Mouse (Mus musculus) lung, postnatal 0 days (tissue): ENCODE data around the gene Gm17655. TPM values are rescaled to one million over a fixed set of nuclear protein-coding genes. Genes with fewer than 3 reads are reported as not detected.
"Not testable (repeated sequence)": the region's sequence is repeated elsewhere in the genome, so short reads cannot be mapped to it uniquely, and the experiment has no call there.

ENCODE experiments used
- ATAC-seq: fragments of 200-750 bp; cut with Nextera tagmentation; 2 replicates; pipeline ENCODE4 v1.8.0; 2017; ENCODE audit warnings: moderate library complexity
- DNase-seq: peaks from one replicate; pipeline ENCODE4 v3.0.0-alpha.2; 2016; ENCODE audit warnings: low spot score
- H3K27ac ChIP-seq: fragments of 300-500 bp; sonication (generic); 2 replicates; pipeline ENCODE4 v1.5.1; 2014; ENCODE audit warnings: antibody characterized with exemption, mild to moderate bottlenecking, low read length, mixed read lengths
- H3K27me3 ChIP-seq: fragments of 300-500 bp; sonication (generic); replicated peaks from 2 replicates; pipeline ENCODE4 v1.6.1; 2014; ENCODE audit warnings: low read length, mixed read lengths; ENCODE audit not compliant: insufficient read depth
- H3K36me3 ChIP-seq: fragments of 300-500 bp; sonication (generic); 2 replicates; pipeline ENCODE4 v1.6.1; 2014; ENCODE audit warnings: low read length, mixed read lengths; ENCODE audit not compliant: insufficient read depth
- H3K4me1 ChIP-seq: fragments of 300-500 bp; sonication (generic); 2 replicates; pipeline ENCODE4 v1.6.1; 2014; ENCODE audit warnings: antibody characterized with exemption, low read depth, low read length, mixed read lengths; ENCODE audit not compliant: insufficient read depth
- H3K4me2 ChIP-seq: fragments of 300-500 bp; sonication (generic); replicated peaks from 2 replicates; pipeline ENCODE4 v1.6.1; 2014; ENCODE audit warnings: low read depth, mild to moderate bottlenecking, low read length, moderate library complexity, mixed read lengths
- H3K4me3 ChIP-seq: fragments of 300-500 bp; sonication (generic); 2 replicates; pipeline ENCODE4 v1.5.1; 2014; ENCODE audit warnings: low read depth, low read length
- H3K9ac ChIP-seq: fragments of 300-500 bp; sonication (generic); replicated peaks from 2 replicates; pipeline ENCODE4 v1.6.1; 2014; ENCODE audit warnings: low read depth, mild to moderate bottlenecking
- H3K9me3 ChIP-seq: fragments of 300-500 bp; sonication (generic); 2 replicates; pipeline ENCODE4 v1.6.1; 2016; ENCODE audit warnings: low read length, mixed read lengths
- CTCF ChIP-seq: IDR thresholded peaks from 2 replicates; pipeline ENCODE4 v1.5.1; 2016; ENCODE audit warnings: antibody characterized with exemption, mild to moderate bottlenecking
- EP300 ChIP-seq: IDR thresholded peaks from 2 replicates; pipeline ENCODE4 v1.6.1; 2016; ENCODE audit warnings: antibody characterized with exemption, mild to moderate bottlenecking, control low read depth
- WGBS: fragments of 180-500 bp; shearing (Covaris S2); extraction: QIAGEN DNeasy Blood & Tissue Kit; methylation state at CpG from one replicate; pipeline ENCODE4 v1.1.7; 2014; 5-methylcytosine and 5-hydroxymethylcytosine counted together
- polyA plus RNA-seq: library from polyadenylated mRNA; unstranded; fragments of >200 nt; fragmentation: Nextera tagmentation; extraction: Ambion mirVana; gene quantifications from 2 replicates; pipeline ENCODE4 v1.2.1, GENCODE M21; 2015

Gene Gm17655
- polyA plus RNA-seq, 1 experiment from 2014 or later, result 1.6 TPM

DNA sequence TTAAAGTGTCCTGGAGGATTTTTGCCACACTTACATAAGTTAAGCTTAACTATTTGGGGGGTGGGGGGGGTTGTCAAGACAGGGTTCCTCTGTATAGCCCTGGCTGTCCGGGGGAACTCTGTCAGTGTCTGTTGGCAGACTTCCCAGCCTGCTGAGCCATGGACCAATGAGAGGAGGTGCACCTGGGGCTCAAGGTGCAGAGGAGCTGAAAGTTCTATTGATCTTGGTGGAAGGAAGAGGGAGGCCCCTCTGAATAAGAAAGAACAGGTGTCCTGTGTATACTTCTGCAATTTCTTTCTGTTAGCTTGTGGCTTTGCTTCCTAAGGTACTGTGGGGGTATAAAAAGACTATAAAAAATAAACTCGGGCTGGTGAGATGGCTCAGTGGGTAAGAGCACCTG, 19.2 kb upstream of the Gm17655 start:
- Histone ChIP-seq H3K27ac (no peak overlapping the region), H3K36me3 (no peaks in the 10 kb centered on the region), H3K9me3 (no peaks in the 10 kb centered on the region), H3K4me1 (no peaks in the 10 kb centered on the region), H3K27me3 (no peaks in the 10 kb centered on the region), H3K9ac (no peak overlapping the region), H3K4me3 (no peak overlapping the region), H3K4me2 (no peak overlapping the region)
- ATAC-seq (no peak), DNase-seq (no peak)
- WGBS, result 36% methylated on average over 2 of the region's 2 CpGs
- TF ChIP-seq CTCF (no peak), EP300 (no peak)

DNA sequence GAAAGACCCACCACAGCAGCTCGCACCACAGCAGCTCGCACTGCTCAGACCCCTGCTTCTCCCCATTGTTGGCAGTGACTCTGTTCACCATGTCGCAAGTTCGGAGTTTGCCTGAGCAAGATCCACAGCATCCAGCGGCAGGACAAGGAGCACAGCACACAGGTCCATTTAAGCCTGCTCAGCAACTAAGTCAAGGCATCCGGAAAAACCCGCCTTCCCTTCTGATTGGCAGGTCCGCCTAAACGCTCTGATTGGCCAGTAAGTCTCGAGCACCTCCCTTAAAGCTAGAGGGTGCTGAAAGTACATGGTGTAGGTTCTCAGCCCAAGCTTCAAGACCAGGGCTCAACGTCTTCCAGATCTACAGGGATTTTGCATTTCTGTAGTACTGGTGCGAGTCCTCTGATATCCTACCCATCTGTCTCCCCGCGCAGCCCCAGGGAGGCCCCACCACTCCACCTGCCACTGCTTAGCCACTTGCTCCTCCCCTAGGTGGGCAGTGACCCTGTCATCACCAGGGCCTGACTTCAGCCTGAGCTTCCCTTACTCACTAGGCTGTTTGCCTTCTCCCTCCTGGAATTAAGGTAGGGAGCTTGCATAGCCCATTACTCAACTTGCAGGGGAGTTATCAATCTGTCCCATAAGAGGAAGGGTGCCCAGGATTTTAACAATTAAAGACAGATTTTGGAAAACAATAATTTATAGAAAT, 14.0 kb upstream of the Gm17655 start:
- H3K4me2 ChIP-seq, result no peak overlapping the region
- no peak for TF ChIP-seq EP300
- TF ChIP-seq CTCF, result no peak

DNA sequence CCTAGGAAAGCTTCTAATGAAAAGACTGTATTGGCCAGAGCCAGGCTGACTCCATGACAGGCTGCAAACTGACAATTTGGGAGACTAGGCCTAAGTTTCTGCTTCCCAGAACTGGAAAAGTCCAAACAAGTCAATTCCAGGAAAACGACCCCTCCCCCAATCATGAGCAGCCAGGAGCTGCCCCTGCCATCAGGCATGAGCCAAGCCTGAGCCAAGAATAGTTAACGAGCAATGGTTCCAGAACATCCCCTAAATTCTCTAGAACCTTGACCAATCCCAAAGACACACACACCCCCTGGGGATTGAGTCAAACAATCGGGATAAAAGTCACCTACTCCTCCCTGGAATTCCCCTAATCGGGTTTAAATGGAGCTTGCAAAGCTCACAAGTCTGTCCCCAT, 10.6 kb upstream of the Gm17655 start:
- TF ChIP-seq CTCF (no peak), EP300 (no peak)
- no peak overlapping the region for H3K4me3 ChIP-seq
- H3K9me3 ChIP-seq, result peaks cover 8% of the 10 kb centered on the region
- no peak overlapping the region for H3K27ac ChIP-seq
- ATAC-seq (no peak), DNase-seq (no peak)
- H3K4me2 ChIP-seq, result no peak overlapping the region
- H3K9ac ChIP-seq, result no peak overlapping the region
- no peaks in the 10 kb centered on the region for H3K4me1 ChIP-seq
- WGBS, result 79% methylated on average over 4 of the region's 4 CpGs
- H3K36me3 ChIP-seq, result no peaks in the 10 kb centered on the region
- no peaks in the 10 kb centered on the region for H3K27me3 ChIP-seq

More for the DNA sequence above, 14.0 kb upstream of the Gm17655 start:
- H3K27ac ChIP-seq, result no peak overlapping the region
- H3K27me3 ChIP-seq, result no peaks in the 10 kb centered on the region
- H3K4me3 ChIP-seq, result no peak overlapping the region
- H3K9ac ChIP-seq, result no peak overlapping the region
- DNase-seq (no peak), ATAC-seq (no peak)
- WGBS, result 34% methylated on average over 14 of the region's 14 CpGs
- no peaks in the 10 kb centered on the region for H3K36me3 ChIP-seq
- H3K4me1 ChIP-seq, result no peaks in the 10 kb centered on the region
- H3K9me3 ChIP-seq, result no peaks in the 10 kb centered on the region

DNA sequence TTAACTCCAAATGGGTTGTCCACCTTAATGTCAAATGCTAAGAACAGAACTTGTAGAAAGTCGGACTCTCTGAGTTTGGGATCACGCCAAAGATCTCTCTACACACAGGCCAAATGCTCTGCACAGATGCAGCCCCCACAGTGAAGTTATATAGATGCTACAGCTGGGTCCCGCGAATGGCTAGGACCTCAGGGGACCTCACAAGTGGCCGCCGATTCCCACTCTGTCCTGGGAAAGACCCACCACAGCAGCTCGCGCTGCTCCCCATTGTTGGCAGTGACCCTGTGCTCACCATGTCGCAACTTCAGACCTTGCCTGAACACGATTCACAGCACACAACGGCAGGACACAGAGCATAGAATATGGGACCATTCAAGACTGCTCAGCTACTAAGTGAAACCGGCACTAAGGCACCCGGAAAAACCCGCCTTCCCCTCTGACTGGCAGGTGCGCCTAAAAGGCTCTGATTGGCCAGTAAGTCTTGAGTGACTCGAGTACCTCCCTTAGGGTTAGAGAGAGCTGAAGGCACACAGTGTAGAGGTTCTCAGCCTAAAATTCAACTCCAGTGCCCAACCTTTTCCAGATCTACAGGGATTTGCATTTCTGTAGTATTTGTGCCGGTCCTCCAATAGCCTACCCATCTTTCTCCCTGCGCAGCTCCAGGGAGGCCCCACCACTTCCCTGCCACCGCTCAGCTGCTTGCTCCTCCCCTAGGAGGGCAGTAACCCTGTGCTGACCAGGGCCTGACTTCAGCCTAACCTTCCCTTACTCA, 14.5 kb downstream of the Gm17655 start:
- peak overlapping the region; percentile 63 for H3K4me2 ChIP-seq
- peak overlapping the region; percentile 53 for H3K4me3 ChIP-seq
- DNase-seq, result peak; percentile 91
- H3K27ac ChIP-seq, result peak overlapping the region; percentile 44; the same call in 1 of the 2 replicates
- H3K27me3 ChIP-seq, result no peaks in the 10 kb centered on the region
- peak overlapping the region; percentile 51 for H3K9ac ChIP-seq
- no peaks in the 10 kb centered on the region for H3K36me3 ChIP-seq
- 2% methylated on average over 19 of the region's 19 CpGs for WGBS
- no peaks in the 10 kb centered on the region for H3K4me1 ChIP-seq
- H3K9me3 ChIP-seq, result no peaks in the 10 kb centered on the region
- TF ChIP-seq CTCF (no peak), EP300 (no peak)
- ATAC-seq, result peak; percentile 99

DNA sequence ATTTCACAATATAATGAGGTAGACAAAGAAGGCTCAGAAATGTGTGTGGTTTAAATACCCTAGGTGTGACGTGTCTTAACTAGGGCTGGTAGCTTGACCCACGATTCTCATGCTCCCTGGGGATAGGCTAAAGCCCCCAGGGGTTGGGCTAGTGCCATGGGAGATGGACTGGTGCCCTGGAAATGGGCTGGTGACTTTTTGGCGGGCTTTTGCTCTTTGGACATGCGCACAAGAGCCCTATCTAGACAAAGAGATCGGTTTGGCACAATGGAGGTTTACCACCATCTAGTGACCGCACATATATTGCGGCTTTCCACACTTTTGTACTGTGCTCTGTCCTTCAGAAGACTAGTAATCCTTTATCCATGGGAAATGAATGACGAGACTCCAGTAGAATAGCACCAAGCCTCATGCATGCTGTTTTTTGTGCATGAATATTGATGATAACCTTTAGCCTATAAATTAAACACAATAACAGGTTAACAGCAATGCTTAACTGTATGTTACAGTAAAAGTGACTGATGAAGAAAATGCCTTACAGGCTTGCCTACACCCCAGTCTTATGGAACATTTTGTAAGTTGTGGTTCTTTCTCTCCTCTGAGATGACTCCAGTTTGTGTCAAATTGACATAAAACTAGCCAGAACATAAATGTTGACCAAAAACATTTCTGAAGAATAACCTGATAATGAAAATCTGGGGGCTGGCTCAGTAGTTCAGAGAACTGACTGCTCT, 48.5 kb downstream of the Gm17655 start:
- not testable (repeated sequence) for H3K36me3 ChIP-seq, H3K27ac ChIP-seq, H3K9me3 ChIP-seq, H3K4me1 ChIP-seq, H3K27me3 ChIP-seq, H3K9ac ChIP-seq
- peak; percentile 72 for DNase-seq
- Histone ChIP-seq H3K4me3 (0 out of 2 replicates have a peak overlapping the region, but pooled peaks have one; percentile 5), H3K4me2 (peak overlapping the region; percentile 43)
- peak; percentile 76 for TF ChIP-seq CTCF
- WGBS, result 34% methylated on average over 8 of the region's 8 CpGs
- ATAC-seq, result peak; percentile 65

DNA sequence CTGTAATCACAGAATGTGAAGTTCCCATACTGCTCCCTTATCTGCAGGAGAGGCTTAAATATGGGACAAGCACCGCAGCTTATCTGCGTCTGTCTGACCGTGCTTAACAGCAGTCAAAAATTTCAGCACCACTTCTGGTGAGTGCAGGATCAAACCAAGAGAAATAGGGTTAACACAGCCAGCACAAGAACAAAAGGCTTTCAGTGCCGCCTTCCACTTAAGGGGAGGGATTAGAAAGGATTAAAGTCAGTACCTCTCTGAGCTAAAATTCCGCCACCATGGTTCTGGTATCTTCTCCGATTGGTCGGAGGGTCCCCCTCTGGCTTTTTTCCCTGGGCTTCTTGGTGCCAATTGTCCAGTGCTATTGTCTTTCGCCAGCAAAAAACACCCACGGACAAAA, 49.0 kb downstream of the Gm17655 start:
- Histone ChIP-seq H3K4me2 (peak overlapping the region; percentile 43), H3K27ac (no peak overlapping the region), H3K27me3 (no peaks in the 10 kb centered on the region), H3K4me1 (no peaks in the 10 kb centered on the region), H3K36me3 (no peaks in the 10 kb centered on the region), H3K4me3 (0 out of 2 replicates have a peak overlapping the region, but pooled peaks have one; percentile 5), H3K9me3 (no peaks in the 10 kb centered on the region), H3K9ac (no peak overlapping the region)
- WGBS, result 32% methylated on average over 9 of the region's 9 CpGs
- TF ChIP-seq CTCF, result no peak
- no peak for TF ChIP-seq EP300
- DNase-seq, result peak; percentile 9
- peak; percentile 30 for ATAC-seq
